Mouse (Mus musculus) liver, embryonic 11.5 days (tissue): ENCODE data around the gene Tmem45a. TPM values are rescaled to one million over a fixed set of nuclear protein-coding genes. Genes with fewer than 3 reads are reported as not detected.
"Not testable (repeated sequence)": the region's sequence is repeated elsewhere in the genome, so short reads cannot be mapped to it uniquely, and the experiment has no call there.

Experiments
- ATAC-seq: fragments of 200-750 bp; cut with Nextera tagmentation; replicated peaks from 2 replicates; pipeline ENCODE4 v1.8.0; 2017; ENCODE audit warnings: moderate number of reproducible peaks, mild to moderate bottlenecking, moderate TSS enrichment, moderate library complexity; ENCODE audit not compliant: low FRiP score
- DNase-seq: peaks from one replicate; pipeline ENCODE4 v3.0.0-alpha.2; 2017; ENCODE audit warnings: low spot score
- H3K27ac ChIP-seq: fragments of 300-500 bp; sonication (generic); 2 replicates; pipeline ENCODE4 v1.5.1; 2014; ENCODE audit warnings: mild to moderate bottlenecking, low read depth, low read length, control low read depth
- H3K27me3 ChIP-seq: fragments of 300-500 bp; sonication (generic); replicated peaks from 2 replicates; pipeline ENCODE4 v1.6.1; 2014; ENCODE audit warnings: low read length, mixed read lengths; ENCODE audit not compliant: control insufficient read depth, insufficient read depth
- H3K36me3 ChIP-seq: fragments of 300-500 bp; sonication (generic); 2 replicates; pipeline ENCODE4 v1.6.1; 2014; ENCODE audit warnings: mild to moderate bottlenecking, low read length, moderate library complexity, mixed read lengths; ENCODE audit not compliant: control insufficient read depth, insufficient read depth
- H3K4me1 ChIP-seq: fragments of 300-500 bp; sonication (generic); replicated peaks from 2 replicates; pipeline ENCODE4 v1.6.1; 2014; ENCODE audit warnings: low read length, mixed read lengths; ENCODE audit not compliant: control insufficient read depth, insufficient read depth
- H3K4me2 ChIP-seq: fragments of 300-500 bp; sonication (generic); 2 replicates; pipeline ENCODE4 v1.6.1; 2014; ENCODE audit warnings: mild to moderate bottlenecking, control low read depth, moderate library complexity
- H3K4me3 ChIP-seq: fragments of 300-500 bp; sonication (generic); 2 replicates; pipeline ENCODE4 v1.5.1; 2014; ENCODE audit warnings: low read depth, low read length, control low read depth
- H3K9ac ChIP-seq: fragments of 300-500 bp; sonication (generic); 2 replicates; pipeline ENCODE4 v1.6.1; 2014; ENCODE audit warnings: low read depth, low read length, control low read depth
- H3K9me3 ChIP-seq: fragments of 300-500 bp; sonication (generic); 2 replicates; pipeline ENCODE4 v1.6.1; 2016; ENCODE audit warnings: low read length, inconsistent platforms, mixed read lengths; ENCODE audit not compliant: control insufficient read depth
- WGBS: fragments of 180-500 bp; shearing (Covaris S2); extraction: QIAGEN DNeasy Blood & Tissue Kit; methylation state at CpG from one replicate; pipeline ENCODE4 v1.1.7; 2014; 5-methylcytosine and 5-hydroxymethylcytosine counted together
- polyA plus RNA-seq: library from polyadenylated mRNA; unstranded; fragments of >200 nt; fragmentation: Nextera tagmentation; extraction: Ambion mirVana; gene quantifications from 2 replicates; pipeline ENCODE4 v1.2.1, GENCODE M21; 2014

Gene Tmem45a
- polyA plus RNA-seq = 5.8 and 6.5 TPM in 2 replicates

GRCm38 (mm10) chr16:56885824-56886615, at the start of gene Tmem45a:
TSS of gene Tmem45a (minus strand) at chr16:56886166.
- Histone ChIP-seq H3K4me3 (peak within 1 kb of the TSS; percentile 45), H3K9ac (no peak within 1 kb of the TSS), H3K36me3 (no peaks in the 10 kb centered on the region), H3K4me2 (peak within 1 kb of the TSS; percentile 57), H3K27me3 (no peaks in the 10 kb centered on the region), H3K4me1 (no peaks in the 10 kb centered on the region), H3K27ac (no peak within 1 kb of the TSS), H3K9me3 (no peaks in the 10 kb centered on the region)
- peak; percentile 71 for DNase-seq
- peak; percentile 95 for ATAC-seq
- 5% methylated on average over 25 of the region's 25 CpGs for WGBS

DNA sequence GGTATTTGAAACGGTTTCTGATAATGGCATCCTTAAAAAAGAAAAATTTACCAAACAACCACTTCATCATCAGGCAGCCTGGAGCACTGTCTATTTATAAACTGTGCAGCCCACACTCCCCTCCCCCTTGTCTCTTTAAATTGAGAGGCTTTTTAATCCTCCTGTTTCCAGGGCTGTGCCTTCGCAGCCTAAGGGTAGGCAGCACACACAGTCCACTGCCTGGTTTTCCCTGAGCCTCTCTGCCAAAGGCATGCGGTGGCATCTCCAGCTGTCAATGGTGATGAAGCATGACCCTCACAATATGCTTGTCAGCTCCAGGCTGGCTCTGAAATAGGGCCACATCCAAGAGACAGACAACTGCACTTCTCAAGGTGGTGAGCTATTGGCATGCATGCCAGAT, 42.1 kb upstream of the Tmem45a start, which contains the start of gene Lnp1:
Gene Lnp1, minus strand, starts transcription at position 39 of the 400 bp plus-strand sequence.
- 52% methylated on average over 3 of the region's 3 CpGs for WGBS
- Histone ChIP-seq H3K9me3 (no peaks in the 10 kb centered on the region), H3K36me3 (no peaks in the 10 kb centered on the region), H3K4me1 (no peaks in the 10 kb centered on the region), H3K9ac (no peak within 1 kb of the TSS), H3K27ac (no peak within 1 kb of the TSS), H3K4me3 (no peak within 1 kb of the TSS), H3K27me3 (no peaks in the 10 kb centered on the region), H3K4me2 (no peak within 1 kb of the TSS)
- ATAC-seq (no peak), DNase-seq (no peak)

DNA sequence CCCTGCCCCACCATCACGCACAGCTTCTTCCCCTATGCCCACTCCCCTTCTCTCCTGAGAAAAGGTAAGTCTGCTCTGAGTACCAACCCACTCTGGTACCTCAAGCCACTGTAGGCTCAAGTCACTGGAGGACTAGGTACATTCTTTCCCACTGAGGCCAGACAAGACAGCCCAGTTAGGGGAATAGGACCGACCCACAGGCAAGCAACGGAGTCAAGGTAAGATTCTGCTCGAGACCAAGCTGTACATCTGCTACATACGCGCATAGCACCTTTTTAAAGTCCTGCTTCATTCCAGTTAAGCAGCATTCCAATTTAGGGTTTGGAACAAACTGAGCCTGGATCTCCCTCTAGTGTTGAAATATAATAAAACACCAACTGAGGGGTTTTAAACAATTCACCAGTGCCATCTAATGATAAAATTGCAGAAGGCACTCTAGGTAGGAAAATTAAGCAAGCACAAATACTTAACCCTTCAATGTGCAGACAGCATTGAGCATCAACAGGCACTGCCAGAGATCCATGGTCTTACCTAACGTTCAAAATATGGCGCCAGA, 34.2 kb upstream of the Tmem45a start:
- no peak overlapping the region for H3K4me3 ChIP-seq
- H3K27ac ChIP-seq = no peak overlapping the region
- H3K36me3 ChIP-seq = no peaks in the 10 kb centered on the region
- H3K9ac ChIP-seq = no peak overlapping the region
- no peak for DNase-seq
- no peak overlapping the region for H3K4me2 ChIP-seq
- 20% methylated on average over 8 of the region's 8 CpGs for WGBS
- H3K4me1 ChIP-seq = no peaks in the 10 kb centered on the region
- no peaks in the 10 kb centered on the region for H3K27me3 ChIP-seq
- ATAC-seq = peak; percentile 56
- no peaks in the 10 kb centered on the region for H3K9me3 ChIP-seq

GRCm38 (mm10) chr16:56917230-56917629, 31.3 kb upstream of the Tmem45a start:
- Histone ChIP-seq H3K4me2 (no peak overlapping the region), H3K4me3 (no peak overlapping the region), H3K9me3 (no peaks in the 10 kb centered on the region), H3K27me3 (no peaks in the 10 kb centered on the region), H3K27ac (no peak overlapping the region), H3K9ac (no peak overlapping the region), H3K36me3 (no peaks in the 10 kb centered on the region), H3K4me1 (no peaks in the 10 kb centered on the region)
- 86% methylated on average over 7 of the region's 7 CpGs for WGBS
- DNase-seq = no peak
- no peak for ATAC-seq

GRCm38 (mm10) chr16:56908986-56909385, 23.0 kb upstream of the Tmem45a start:
- H3K27ac ChIP-seq = no peak overlapping the region
- no peaks in the 10 kb centered on the region for H3K4me1 ChIP-seq
- no peak for DNase-seq
- no peaks in the 10 kb centered on the region for H3K27me3 ChIP-seq
- 66% methylated on average over 5 of the region's 5 CpGs for WGBS
- no peaks in the 10 kb centered on the region for H3K9me3 ChIP-seq
- H3K4me2 ChIP-seq = no peak overlapping the region
- H3K9ac ChIP-seq = no peak overlapping the region
- H3K36me3 ChIP-seq = no peaks in the 10 kb centered on the region
- ATAC-seq = no peak
- no peak overlapping the region for H3K4me3 ChIP-seq

DNA sequence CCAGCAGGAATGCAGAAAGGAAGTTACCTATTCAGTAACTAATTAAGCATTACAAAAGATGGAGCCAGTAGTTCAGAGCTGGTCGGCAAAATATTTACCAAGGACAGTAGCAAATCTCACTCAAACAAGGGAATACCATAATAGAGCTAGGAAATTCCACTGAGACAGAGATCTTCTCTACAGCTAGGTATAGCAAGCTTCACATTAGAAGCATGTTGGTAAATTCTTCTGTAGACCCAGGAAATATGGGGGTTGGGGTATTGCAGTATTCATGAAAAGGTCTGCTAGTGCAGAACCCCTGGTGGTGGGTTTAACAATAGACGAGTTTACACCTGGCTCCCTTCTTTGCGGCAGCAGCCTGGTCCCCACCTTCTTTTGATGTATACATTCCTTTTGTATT, 16.2 kb upstream of the Tmem45a start:
- H3K4me3 ChIP-seq, H3K9me3 ChIP-seq, H3K36me3 ChIP-seq, H3K27ac ChIP-seq, ATAC-seq, H3K4me2 ChIP-seq, H3K4me1 ChIP-seq, H3K27me3 ChIP-seq, H3K9ac ChIP-seq, DNase-seq: not testable (repeated sequence)
- 75% methylated on average over 3 of the region's 3 CpGs for WGBS

DNA sequence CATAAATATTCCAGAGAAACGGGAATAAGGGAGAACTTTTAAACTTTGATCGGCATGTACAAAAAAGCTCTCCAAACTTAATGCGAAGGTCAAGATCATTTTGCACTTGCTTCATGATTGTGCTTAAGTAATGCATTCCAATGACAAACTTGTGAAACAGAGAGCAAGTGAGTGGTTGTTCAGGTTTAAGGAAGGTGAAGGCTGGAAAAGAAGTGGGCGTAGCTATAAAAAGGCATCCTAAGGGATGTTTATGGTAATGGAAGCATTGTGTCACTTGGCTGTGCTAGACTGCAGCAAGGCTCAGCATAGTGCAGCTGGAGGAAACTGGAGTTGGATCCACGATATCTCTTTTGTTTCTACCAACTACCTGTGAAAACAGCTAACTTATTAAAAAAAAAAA, 5.6 kb upstream of the Tmem45a start:
- 82% methylated on average over 5 of the region's 5 CpGs for WGBS
- Histone ChIP-seq H3K27ac (no peak overlapping the region), H3K4me3 (no peak overlapping the region), H3K4me1 (no peaks in the 10 kb centered on the region), H3K4me2 (no peak overlapping the region), H3K36me3 (no peaks in the 10 kb centered on the region), H3K9ac (no peak overlapping the region), H3K9me3 (no peaks in the 10 kb centered on the region), H3K27me3 (no peaks in the 10 kb centered on the region)
- no peak for ATAC-seq
- DNase-seq = no peak

DNA sequence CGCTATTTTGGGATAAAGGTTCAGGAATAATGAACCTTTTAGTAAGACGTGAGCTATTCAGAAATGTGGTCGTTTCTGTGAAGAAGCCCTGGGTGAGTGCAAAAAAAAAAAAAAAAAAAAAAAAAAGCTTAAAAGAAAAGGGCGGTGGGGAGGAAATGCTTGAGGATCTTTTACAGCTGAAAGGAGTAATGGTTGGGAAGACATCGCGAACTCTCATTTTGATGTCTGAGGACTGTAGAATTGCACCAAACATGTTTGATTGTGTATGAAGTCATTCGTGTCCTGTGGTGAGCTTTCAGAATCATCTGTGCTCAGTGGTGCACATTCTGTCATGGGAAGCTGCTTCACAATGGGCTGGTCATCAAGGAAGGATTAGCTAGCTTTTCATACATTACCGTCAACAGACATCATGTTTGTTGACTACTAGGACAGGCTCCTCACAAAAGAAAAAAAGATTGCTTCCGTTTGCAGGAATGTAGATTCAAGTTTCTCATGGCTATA, 700 bp upstream of the Tmem45a start:
- Histone ChIP-seq H3K4me1 (no peaks in the 10 kb centered on the region), H3K36me3 (no peaks in the 10 kb centered on the region), H3K9ac (no peak overlapping the region), H3K9me3 (no peaks in the 10 kb centered on the region), H3K27me3 (no peaks in the 10 kb centered on the region), H3K4me2 (peak overlapping the region; percentile 57), H3K27ac (no peak overlapping the region), H3K4me3 (peak overlapping the region; percentile 45)
- WGBS = 31% methylated on average over 9 of the region's 9 CpGs
- ATAC-seq (no peak), DNase-seq (no peak)

DNA sequence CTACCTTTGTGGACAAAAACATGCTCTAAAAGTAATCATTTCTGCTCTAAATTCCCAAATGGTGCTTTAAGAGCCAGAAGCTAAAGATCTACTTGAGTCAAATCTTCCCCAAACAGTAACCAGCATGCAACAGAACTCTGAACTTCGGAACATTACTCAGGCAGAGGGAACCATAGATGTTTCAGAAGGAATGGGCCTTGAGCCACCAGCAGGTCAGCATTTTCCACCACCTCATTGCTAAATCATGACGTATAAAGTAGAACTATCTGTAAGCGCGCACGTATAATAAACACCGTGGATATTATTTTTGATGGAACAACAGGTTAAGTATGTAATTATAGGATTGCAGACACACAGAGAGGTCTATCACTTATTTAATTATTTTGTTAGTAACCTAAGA, 1.2 kb downstream of the Tmem45a start:
- DNase-seq (no peak), ATAC-seq (no peak)
- Histone ChIP-seq H3K4me3 (no peak overlapping the region), H3K4me2 (no peak overlapping the region), H3K27me3 (no peaks in the 10 kb centered on the region), H3K4me1 (no peaks in the 10 kb centered on the region), H3K36me3 (no peaks in the 10 kb centered on the region), H3K9me3 (no peaks in the 10 kb centered on the region), H3K27ac (no peak overlapping the region), H3K9ac (no peak overlapping the region)
- 93% methylated on average over 6 of the region's 6 CpGs for WGBS
